Mouse (Mus musculus): ENCODE measurements around the gene Lrrc61.

DNA sequence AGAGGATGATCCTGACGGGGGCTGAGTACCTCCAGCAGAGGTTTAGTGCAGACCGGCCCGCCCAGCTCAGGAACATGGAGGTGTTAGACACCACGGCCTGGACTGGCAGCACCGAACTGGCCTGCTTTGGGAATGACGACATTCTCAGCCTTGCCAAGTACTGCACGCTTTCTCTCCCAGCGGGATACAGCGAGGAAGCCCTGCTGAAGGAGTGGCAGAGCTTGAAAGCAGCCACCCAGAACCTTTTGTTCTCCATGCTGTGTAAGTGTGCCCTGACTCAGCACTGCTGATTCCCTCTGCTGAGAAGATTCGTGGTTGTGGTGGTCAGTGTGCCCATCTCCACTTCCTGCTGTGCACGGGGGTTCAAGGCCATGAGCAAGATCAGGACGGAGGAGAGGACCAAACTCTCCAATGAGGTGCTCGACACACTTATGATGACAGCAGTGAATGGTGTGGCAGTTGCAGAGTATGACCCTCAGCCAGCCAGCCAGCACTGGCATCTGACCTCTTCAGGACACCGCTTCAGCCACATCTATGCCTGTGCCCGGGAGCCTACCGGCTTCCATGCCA lies 24.6 kb upstream of the Lrrc61 start:
- no peak for TF ChIP-seq CTCF (IDR thresholded peaks at IDR 0.05; ENCODE audit: insufficient read depth, low read depth, low read length)
- TF ChIP-seq POLR2A (IDR thresholded peaks at IDR 0.05; ENCODE audit: insufficient read depth, low read depth, low read length), result no peak
